Mouse (Mus musculus) E14TG2a.4 (cell line): ENCODE results near the gene Pi4kb.

ENCODE experiments used
- CTCF ChIP-seq: conservative IDR thresholded peaks from 2 replicates; pipeline ENCODE4 v1.5.1; 2014; ENCODE audit warnings: low read length
- POU5F1 ChIP-seq: IDR thresholded peaks from 2 replicates; pipeline ENCODE4 v1.6.1; 2014; ENCODE audit warnings: low read length, borderline replicate concordance

DNA sequence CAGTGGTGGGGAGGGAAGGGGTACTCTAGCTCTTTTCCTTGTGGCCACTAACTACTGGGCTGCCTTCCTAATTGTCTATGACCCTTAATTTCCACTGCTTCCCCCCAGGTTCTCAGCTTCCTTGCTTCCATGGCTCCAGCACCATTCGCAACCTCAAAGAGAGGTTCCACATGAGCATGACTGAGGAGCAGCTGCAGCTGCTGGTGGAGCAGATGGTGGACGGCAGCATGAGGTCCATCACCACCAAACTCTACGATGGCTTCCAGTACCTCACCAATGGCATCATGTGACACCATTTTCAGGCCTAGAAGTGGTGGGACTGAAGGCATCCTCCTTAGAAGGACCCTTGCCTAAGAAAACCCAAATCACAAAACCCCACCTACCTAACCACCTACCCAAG is 31.1 kb downstream of the Pi4kb start:
- TF ChIP-seq CTCF (no peak), POU5F1 (no peak)
